Mouse (Mus musculus): ENCODE results near the gene Slc25a16. TPM values are rescaled to one million over a fixed set of nuclear protein-coding genes. Genes with fewer than 3 reads are reported as not detected.

The Slc25a16 gene
- total and polyA plus RNA-seq, 3 experiments, result 8.3 to 12.1 TPM; not detected in 1

DNA sequence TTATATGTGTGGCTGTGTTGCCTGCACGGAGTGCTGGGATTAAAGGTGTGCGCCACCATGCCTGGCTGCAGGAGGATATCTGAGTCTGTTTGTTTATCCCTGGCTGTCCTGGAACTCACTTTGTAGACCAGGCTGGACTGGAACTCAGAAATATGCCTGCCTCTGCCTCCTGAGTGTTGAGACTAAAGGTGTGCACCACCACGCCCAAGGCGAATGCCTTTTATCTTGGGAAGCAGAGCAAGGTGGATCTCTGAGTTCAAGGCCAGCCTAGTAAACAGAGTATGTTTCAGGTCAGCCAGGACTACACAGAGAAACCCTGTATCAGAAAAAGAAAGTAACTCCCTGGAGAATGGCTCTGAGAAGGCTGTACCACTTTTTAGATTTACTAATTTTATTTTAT, 20.3 kb upstream of the Slc25a16 start:
- TF ChIP-seq ZMIZ1 (IDR thresholded peaks at IDR 0.05; ENCODE audit: low read depth, low read length) (no peak), USF2 (IDR thresholded peaks at IDR 0.05; ENCODE audit: borderline replicate concordance in 1 of 2, insufficient read depth in 1 of 2, low read depth in 1 of 2, low read length in 2 of 2) (no peak), MXI1 (IDR thresholded peaks at IDR 0.05; ENCODE audit: low read depth, low read length) (no peak), E2F4 (IDR thresholded peaks at IDR 0.05; ENCODE audit: borderline replicate concordance, low read depth, low read length) (no peak), RAD21 (IDR thresholded peaks at IDR 0.05; ENCODE audit: low read depth, low read length) (no peak), NRF1 (IDR thresholded peaks at IDR 0.05; ENCODE audit: insufficient read depth, low read depth, low read length, poor library complexity, severe bottlenecking) (no peak), POLR2A (IDR thresholded peaks at IDR 0.05; ENCODE audit: control insufficient read depth in 1 of 2, insufficient read depth in 1 of 2, low read depth in 1 of 2, low read length in 2 of 2, poor library complexity in 1 of 2) (no peak), EP300 (IDR thresholded peaks at IDR 0.05; ENCODE audit: low read depth in 1 of 2, low read length in 2 of 2) (no peak), ETS1 (IDR thresholded peaks at IDR 0.05; ENCODE audit: low read depth, low read length) (no peak), ZNF384 (IDR thresholded peaks at IDR 0.05; ENCODE audit: low read depth, low read length) (no peak), ELF1 (IDR thresholded peaks at IDR 0.05; ENCODE audit: low read depth, low read length) (no peak), TBP (IDR thresholded peaks at IDR 0.05; ENCODE audit: low read depth, low read length) (no peak), ZKSCAN1 (IDR thresholded peaks at IDR 0.05; ENCODE audit: low read depth, low read length) (no peak), MEF2A (IDR thresholded peaks at IDR 0.05; ENCODE audit: extremely low read depth, insufficient replicate concordance, low read depth, low read length, poor library complexity, severe bottlenecking) (no peak)
- Histone ChIP-seq H3K27ac (ENCODE audit: control insufficient read depth, low read depth, low read length) (no peak overlapping the region), H3K4me3 (ENCODE audit: control insufficient read depth in 1 of 2, insufficient read depth in 1 of 2, low read depth in 2 of 2, low read length in 2 of 2) (no peak overlapping the region), H3K4me1 (ENCODE audit: control insufficient read depth in 1 of 2, insufficient read depth in 2 of 2, low read length in 2 of 2) (no peaks in the 10 kb centered on the region), H3K9ac (ENCODE audit: control insufficient read depth, low read depth, low read length, poor library complexity, severe bottlenecking) (no peak overlapping the region), H3K27me3 (ENCODE audit: control insufficient read depth in 1 of 2, insufficient read depth in 2 of 2, low read length in 2 of 2) (no peaks in the 10 kb centered on the region; a peak in 1 of 4 replicates), H3K9me3 (replicated peaks; ENCODE audit: insufficient read depth, low read length) (no peaks in the 10 kb centered on the region), H3K79me2 (ENCODE audit: control insufficient read depth, insufficient read depth, low read length, poor library complexity) (no peaks in the 10 kb centered on the region), H3K36me3 (ENCODE audit: control insufficient read depth in 1 of 2, insufficient read depth in 2 of 2, low read length in 2 of 2) (no peaks in the 10 kb centered on the region)
- DNase-seq (ENCODE audit: low read depth, low spot score), result no peak

GRCm38 (mm10) chr10:62901826-62902225, 18.6 kb upstream of the Slc25a16 start:
- no peak for DNase-seq (ENCODE audit: low read depth, low spot score)
- Histone ChIP-seq H3K79me2 (ENCODE audit: control insufficient read depth, insufficient read depth, low read length, poor library complexity) (no peaks in the 10 kb centered on the region), H3K9me3 (replicated peaks; ENCODE audit: insufficient read depth, low read length) (no peaks in the 10 kb centered on the region), H3K36me3 (ENCODE audit: control insufficient read depth in 1 of 2, insufficient read depth in 2 of 2, low read length in 2 of 2) (no peaks in the 10 kb centered on the region), H3K4me1 (ENCODE audit: control insufficient read depth in 1 of 2, insufficient read depth in 2 of 2, low read length in 2 of 2) (no peaks in the 10 kb centered on the region), H3K27ac (ENCODE audit: control insufficient read depth, low read depth, low read length) (no peak overlapping the region), H3K9ac (ENCODE audit: control insufficient read depth, low read depth, low read length, poor library complexity, severe bottlenecking) (no peak overlapping the region), H3K27me3 (ENCODE audit: control insufficient read depth in 1 of 2, insufficient read depth in 2 of 2, low read length in 2 of 2) (no peaks in the 10 kb centered on the region; a peak in 1 of 4 replicates), H3K4me3 (ENCODE audit: control insufficient read depth in 1 of 2, insufficient read depth in 1 of 2, low read depth in 2 of 2, low read length in 2 of 2) (no peak overlapping the region)
- no peak for TF ChIP-seq NRF1 (IDR thresholded peaks at IDR 0.05; ENCODE audit: insufficient read depth, low read depth, low read length, poor library complexity, severe bottlenecking)
- TF ChIP-seq ETS1 (IDR thresholded peaks at IDR 0.05; ENCODE audit: low read depth, low read length), result no peak
- no peak for TF ChIP-seq RCOR1 (IDR thresholded peaks at IDR 0.05; ENCODE audit: low read depth, low read length)
- no peak for TF ChIP-seq UBTF (IDR thresholded peaks at IDR 0.05; ENCODE audit: borderline replicate concordance, insufficient read depth, low read depth, low read length)
- TF ChIP-seq ZKSCAN1 (IDR thresholded peaks at IDR 0.05; ENCODE audit: low read depth, low read length), result no peak
- no peak for TF ChIP-seq MYC (IDR thresholded peaks at IDR 0.05; ENCODE audit: low read depth, low read length)
- no peak for TF ChIP-seq CHD1 (IDR thresholded peaks at IDR 0.05; ENCODE audit: low read depth, low read length)
- TF ChIP-seq GABPA (IDR thresholded peaks at IDR 0.05; ENCODE audit: low read depth, low read length), result no peak
- no peak for TF ChIP-seq KAT2A (conservative IDR thresholded peaks at IDR 0.05; ENCODE audit: low read depth, low read length)
- no peak for TF ChIP-seq SIN3A (IDR thresholded peaks at IDR 0.05; ENCODE audit: low read length)
- TF ChIP-seq GATA1 (IDR thresholded peaks at IDR 0.05; ENCODE audit: low read depth, low read length), result no peak
- no peak for TF ChIP-seq HCFC1 (IDR thresholded peaks at IDR 0.05; ENCODE audit: low read depth, low read length)
- TF ChIP-seq MYB (IDR thresholded peaks at IDR 0.05; ENCODE audit: low read depth, low read length), result no peak
- TF ChIP-seq ZMIZ1 (IDR thresholded peaks at IDR 0.05; ENCODE audit: low read depth, low read length), result no peak
- no peak for TF ChIP-seq MXI1 (IDR thresholded peaks at IDR 0.05; ENCODE audit: low read depth, low read length)
- no peak for TF ChIP-seq POLR2AphosphoS5 (IDR thresholded peaks at IDR 0.05; ENCODE audit: borderline replicate concordance, low read depth, low read length)
- no peak for TF ChIP-seq TBP (IDR thresholded peaks at IDR 0.05; ENCODE audit: low read depth, low read length)
- TF ChIP-seq CTCF (IDR thresholded peaks at IDR 0.05 in 2 of 3, conservative IDR thresholded peaks at IDR 0.05 in 1 of 3; ENCODE audit: control insufficient read depth in 1 of 3, insufficient read depth in 1 of 3, low read depth in 2 of 3, low read length in 3 of 3, poor library complexity in 1 of 3, severe bottlenecking in 1 of 3), result no peak
